Mouse (Mus musculus): ENCODE measurements around the gene Gm20388. TPM values are rescaled to one million over a fixed set of nuclear protein-coding genes. Genes with fewer than 3 reads are reported as not detected.
A peak's percentile ranks its signal among the peaks of the same experiment; 100 is the strongest.

Gene Gm20388
- polyA plus RNA-seq, 1 experiment from 2014 or later, result not detected

DNA sequence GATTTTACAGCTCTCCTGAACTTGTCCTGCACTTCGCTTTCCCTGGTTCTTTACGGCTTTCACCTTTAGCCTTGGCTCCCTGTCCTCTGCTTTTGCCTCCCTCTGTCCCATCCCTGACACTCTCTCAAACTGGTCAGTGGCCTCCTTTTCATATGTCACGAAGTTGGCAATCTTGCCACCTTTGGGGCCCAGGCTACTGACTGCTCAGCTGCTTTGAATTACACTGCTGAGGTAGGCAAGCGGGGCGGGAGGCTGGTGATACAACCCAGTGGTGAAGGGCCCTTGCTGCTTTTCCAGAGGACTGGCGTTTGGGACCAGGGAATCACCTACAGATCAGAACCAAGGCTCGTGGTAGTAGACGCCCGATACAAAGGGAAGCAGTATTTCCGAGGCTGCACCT, 3465.1 kb downstream of the Gm20388 start:
- H3K4me1 ChIP-seq (replicated peaks), result peaks cover 33% of the 10 kb centered on the region
- H3K27ac ChIP-seq, result no peak overlapping the region
- DNase-seq (no peak), ATAC-seq (ENCODE audit: low read depth) (no peak)
- H3K9me3 ChIP-seq (replicated peaks), result no peaks in the 10 kb centered on the region
- peaks cover 24% of the 10 kb centered on the region for H3K36me3 ChIP-seq
- H3K4me2 ChIP-seq, result no peak overlapping the region
- H3K9ac ChIP-seq, result 0 out of 2 replicates have a peak overlapping the region, but pooled peaks have one; percentile 91
- WGBS (ENCODE audit: insufficient replicate concordance), result 85% methylated on average over 10 of the region's 10 CpGs
- no peaks in the 10 kb centered on the region for H3K27me3 ChIP-seq
- H3K4me3 ChIP-seq (replicated peaks), result no peak overlapping the region

DNA sequence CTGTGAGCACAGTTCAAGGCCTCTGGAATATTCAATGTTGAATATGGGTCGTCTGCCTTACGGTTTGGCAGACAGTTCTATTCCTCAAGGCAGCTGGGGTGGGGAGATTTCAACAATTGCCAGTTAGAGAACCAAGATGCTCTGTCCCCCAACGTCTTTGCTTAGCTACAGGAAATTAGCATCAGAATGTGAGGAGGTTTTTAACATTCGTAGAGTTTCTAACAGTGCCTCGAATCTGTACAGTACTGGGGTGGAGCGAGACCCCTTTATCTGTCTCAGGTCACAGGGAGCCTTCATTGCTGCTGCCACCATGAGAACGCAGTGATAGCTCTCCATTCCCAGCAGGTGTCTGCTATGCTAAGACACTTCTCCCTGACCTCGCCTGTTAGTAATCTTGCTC, 3465.5 kb downstream of the Gm20388 start:
- WGBS (ENCODE audit: insufficient replicate concordance), result 70% methylated on average over 8 of the region's 8 CpGs
- H3K9me3 ChIP-seq (replicated peaks), result no peaks in the 10 kb centered on the region
- DNase-seq, result no peak
- no peak overlapping the region for H3K27ac ChIP-seq
- peaks cover 33% of the 10 kb centered on the region for H3K4me1 ChIP-seq (replicated peaks)
- H3K4me2 ChIP-seq, result no peak overlapping the region
- H3K36me3 ChIP-seq, result peaks cover 28% of the 10 kb centered on the region
- H3K4me3 ChIP-seq (replicated peaks), result no peak overlapping the region
- no peak for ATAC-seq (ENCODE audit: low read depth)
- no peak overlapping the region for H3K9ac ChIP-seq
- no peaks in the 10 kb centered on the region for H3K27me3 ChIP-seq

DNA sequence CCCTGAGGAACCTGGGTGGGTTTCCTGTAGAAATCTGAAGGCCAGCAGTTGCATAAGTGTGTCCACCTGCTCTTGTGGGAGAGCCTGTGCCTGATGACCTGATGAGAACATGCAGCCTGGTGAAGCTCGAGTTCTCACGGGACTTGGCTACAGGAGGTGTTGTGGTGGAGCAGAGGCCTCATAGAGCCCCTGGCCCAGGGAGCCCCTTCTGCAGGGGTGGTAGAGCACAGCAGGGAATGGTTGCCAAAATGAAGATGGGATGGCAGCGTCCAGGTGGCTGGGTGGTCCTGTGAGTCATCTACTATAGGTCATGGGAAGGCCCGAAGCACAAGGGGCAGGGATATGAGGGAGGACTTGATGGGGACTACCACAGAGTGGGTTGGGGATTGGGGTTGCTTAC, 3471.1 kb downstream of the Gm20388 start:
- Histone ChIP-seq H3K9me3 (replicated peaks) (no peaks in the 10 kb centered on the region), H3K4me2 (no peak overlapping the region), H3K36me3 (peaks cover 71% of the 10 kb centered on the region), H3K4me1 (replicated peaks) (no peaks in the 10 kb centered on the region), H3K27me3 (no peaks in the 10 kb centered on the region), H3K9ac (no peak overlapping the region), H3K4me3 (replicated peaks) (no peak overlapping the region), H3K27ac (no peak overlapping the region)
- ATAC-seq (ENCODE audit: low read depth) (no peak), DNase-seq (no peak)
- 82% methylated on average over 4 of the region's 4 CpGs for WGBS (ENCODE audit: insufficient replicate concordance)

DNA sequence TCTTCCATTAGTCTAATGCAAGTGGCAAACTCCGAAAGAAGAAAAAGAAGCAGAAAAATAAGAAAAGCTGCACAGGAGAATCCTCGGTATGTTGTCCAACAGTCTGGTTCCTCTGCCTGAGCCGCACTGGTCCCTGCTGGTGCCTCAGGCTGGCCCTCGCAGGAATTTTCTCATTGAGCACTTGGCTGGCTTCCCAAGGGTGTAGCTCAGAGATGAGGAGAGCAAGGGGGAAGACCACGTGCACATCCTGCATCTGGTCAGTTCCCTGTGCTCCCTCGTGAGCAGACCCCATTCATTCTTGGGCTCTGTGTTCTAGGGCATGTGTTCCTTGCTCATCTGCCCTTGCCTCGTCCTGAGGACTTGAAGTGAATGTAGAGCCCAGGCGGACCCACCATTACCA, 3471.9 kb downstream of the Gm20388 start:
- Histone ChIP-seq H3K27me3 (no peaks in the 10 kb centered on the region), H3K9ac (no peak overlapping the region), H3K36me3 (peaks cover 79% of the 10 kb centered on the region), H3K4me2 (no peak overlapping the region), H3K9me3 (replicated peaks) (no peaks in the 10 kb centered on the region), H3K4me3 (replicated peaks) (no peak overlapping the region), H3K27ac (no peak overlapping the region), H3K4me1 (replicated peaks) (no peaks in the 10 kb centered on the region)
- ATAC-seq (ENCODE audit: low read depth) (no peak), DNase-seq (no peak)
- 85% methylated on average over 8 of the region's 8 CpGs for WGBS (ENCODE audit: insufficient replicate concordance)

DNA sequence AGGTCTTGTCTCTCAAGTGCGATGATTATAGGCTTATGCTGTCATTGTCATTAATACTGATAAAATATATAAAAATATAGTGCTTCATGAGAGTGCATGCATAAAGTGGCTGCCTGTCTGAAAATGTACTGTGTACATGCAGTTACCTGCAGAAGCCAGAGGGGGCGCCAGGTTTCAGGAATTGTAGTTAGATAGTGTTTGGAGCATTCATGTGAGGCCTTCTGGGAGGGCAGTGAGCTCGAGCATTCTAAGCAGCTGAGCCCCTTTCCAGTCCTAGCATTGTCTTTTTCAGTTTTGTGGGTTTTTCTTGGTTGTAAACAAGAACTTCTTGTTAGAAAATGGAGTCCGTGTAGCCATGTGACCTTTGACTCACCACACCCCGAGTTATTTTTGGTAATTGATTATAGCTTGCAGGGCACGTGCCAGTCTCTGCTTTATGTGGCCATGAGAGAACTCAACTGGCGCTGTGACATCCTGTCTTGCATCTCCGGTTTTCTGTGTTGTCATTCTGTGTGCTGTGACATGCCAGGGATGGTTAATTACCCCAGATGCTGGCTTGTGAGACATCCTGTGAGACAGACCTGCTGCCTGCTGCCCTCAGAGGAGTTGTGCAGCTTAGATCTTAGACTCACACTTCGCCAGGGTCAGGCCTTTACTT, 3474.4 kb downstream of the Gm20388 start:
- H3K9ac ChIP-seq, result no peak overlapping the region
- no peak overlapping the region for H3K4me3 ChIP-seq (replicated peaks)
- no peaks in the 10 kb centered on the region for H3K27me3 ChIP-seq
- WGBS (ENCODE audit: insufficient replicate concordance), result 62% methylated on average over 9 of the region's 9 CpGs
- H3K9me3 ChIP-seq (replicated peaks), result no peaks in the 10 kb centered on the region
- no peak overlapping the region for H3K4me2 ChIP-seq
- DNase-seq (no peak), ATAC-seq (ENCODE audit: low read depth) (no peak)
- H3K4me1 ChIP-seq (replicated peaks), result no peaks in the 10 kb centered on the region
- H3K27ac ChIP-seq, result no peak overlapping the region
- H3K36me3 ChIP-seq, result peaks cover 94% of the 10 kb centered on the region

DNA sequence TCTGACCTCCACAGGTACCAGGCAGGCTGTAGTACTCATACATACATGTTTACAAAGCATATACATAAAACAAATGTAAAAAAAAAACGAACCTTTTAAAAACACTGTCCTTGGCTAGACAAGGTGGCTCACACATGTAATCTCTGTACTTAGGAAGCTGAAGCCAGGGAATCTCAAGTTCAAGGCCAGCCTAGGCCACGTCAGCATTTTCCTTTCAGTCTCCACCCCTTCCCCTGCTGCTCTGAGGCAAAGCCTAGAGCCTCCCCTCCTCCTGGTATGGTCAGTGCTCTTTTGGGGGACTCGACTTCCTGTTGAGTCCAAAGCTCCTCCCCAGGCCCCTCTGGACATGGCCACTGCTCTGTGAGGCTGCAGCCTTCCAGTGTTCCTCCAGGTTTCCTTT, 3476.4 kb downstream of the Gm20388 start:
- no peak overlapping the region for H3K4me2 ChIP-seq
- peaks cover 99% of the 10 kb centered on the region for H3K36me3 ChIP-seq
- no peak overlapping the region for H3K9ac ChIP-seq
- WGBS (ENCODE audit: insufficient replicate concordance), result 63% methylated on average over 3 of the region's 3 CpGs
- no peaks in the 10 kb centered on the region for H3K4me1 ChIP-seq (replicated peaks)
- H3K9me3 ChIP-seq (replicated peaks), result no peaks in the 10 kb centered on the region
- DNase-seq, result no peak
- no peak for ATAC-seq (ENCODE audit: low read depth)
- no peaks in the 10 kb centered on the region for H3K27me3 ChIP-seq
- no peak overlapping the region for H3K27ac ChIP-seq
- H3K4me3 ChIP-seq (replicated peaks), result no peak overlapping the region

DNA sequence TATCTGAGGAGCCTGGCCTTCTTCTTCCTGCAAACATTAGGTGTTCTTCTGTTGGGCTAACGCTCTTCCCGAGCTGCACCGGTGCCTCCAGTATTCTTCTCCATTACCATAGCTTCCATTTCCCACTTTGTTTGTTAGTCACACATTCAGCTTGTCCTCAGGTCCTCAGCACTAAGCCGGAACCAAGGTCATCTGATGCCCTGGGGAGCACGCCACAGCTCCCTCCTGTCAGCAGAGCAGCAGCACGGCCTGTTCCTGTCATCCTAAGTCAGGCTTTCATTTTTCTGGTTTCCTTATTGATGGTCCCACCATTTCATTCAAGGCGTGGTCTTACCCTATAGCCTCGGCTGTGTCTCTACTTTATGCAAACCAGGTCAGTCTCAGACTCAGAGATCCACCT, 3477.2 kb downstream of the Gm20388 start:
- Histone ChIP-seq H3K36me3 (peaks cover 99% of the 10 kb centered on the region), H3K4me3 (replicated peaks) (no peak overlapping the region), H3K27ac (no peak overlapping the region), H3K27me3 (no peaks in the 10 kb centered on the region), H3K9me3 (replicated peaks) (no peaks in the 10 kb centered on the region), H3K9ac (no peak overlapping the region), H3K4me1 (replicated peaks) (no peaks in the 10 kb centered on the region), H3K4me2 (no peak overlapping the region)
- ATAC-seq (ENCODE audit: low read depth) (no peak), DNase-seq (no peak)
- WGBS (ENCODE audit: insufficient replicate concordance), result 82% methylated on average over 8 of the region's 8 CpGs

DNA sequence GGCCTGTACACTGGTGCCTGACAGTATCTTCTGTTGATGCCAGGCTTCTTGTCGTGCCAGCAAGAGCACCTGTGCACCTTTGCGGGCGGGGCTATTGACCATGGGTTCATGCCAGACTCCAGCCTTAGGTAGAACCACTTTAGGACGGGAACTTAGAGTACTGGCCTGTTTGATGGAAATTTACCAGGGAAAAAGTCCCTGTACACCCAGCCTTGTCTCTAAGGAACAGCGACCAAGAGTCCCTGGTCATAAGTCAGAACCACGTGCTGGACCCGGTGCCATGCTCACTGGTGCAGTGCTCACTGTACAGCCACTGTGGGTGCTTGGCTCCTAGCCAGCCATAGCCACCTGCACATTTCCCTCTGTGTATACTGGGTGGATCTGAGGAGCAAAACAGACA, 3478.4 kb downstream of the Gm20388 start:
- Histone ChIP-seq H3K27me3 (no peaks in the 10 kb centered on the region), H3K9me3 (replicated peaks) (no peaks in the 10 kb centered on the region), H3K4me1 (replicated peaks) (no peaks in the 10 kb centered on the region), H3K9ac (no peak overlapping the region), H3K4me2 (no peak overlapping the region), H3K27ac (no peak overlapping the region), H3K36me3 (peaks cover 99% of the 10 kb centered on the region), H3K4me3 (replicated peaks) (no peak overlapping the region)
- no peak for ATAC-seq (ENCODE audit: low read depth)
- no peak for DNase-seq
- 84% methylated on average over 7 of the region's 7 CpGs for WGBS (ENCODE audit: insufficient replicate concordance)

DNA sequence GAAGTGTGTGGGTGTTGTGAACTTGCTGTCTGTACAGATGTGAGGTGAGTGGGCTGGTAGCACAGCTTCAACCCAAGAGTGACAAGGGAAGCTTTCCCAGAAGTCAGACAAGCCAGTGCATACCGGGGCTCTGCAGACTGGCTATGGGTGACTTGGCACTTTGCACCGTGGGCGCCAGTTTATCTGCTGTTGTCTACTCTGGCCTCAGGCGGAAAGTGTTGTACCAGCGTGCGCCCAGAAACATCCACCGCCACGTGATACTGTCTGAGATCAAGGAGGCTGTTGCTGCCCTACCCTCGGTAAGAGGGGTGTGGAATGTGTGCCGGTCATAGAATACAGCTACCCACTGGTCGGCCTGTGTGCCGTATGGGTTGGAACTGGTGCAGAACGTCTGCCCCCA, 3487.7 kb downstream of the Gm20388 start:
- no peak overlapping the region for H3K4me3 ChIP-seq (replicated peaks)
- 76% methylated on average over 13 of the region's 13 CpGs for WGBS (ENCODE audit: insufficient replicate concordance)
- no peak overlapping the region for H3K4me2 ChIP-seq
- no peak overlapping the region for H3K9ac ChIP-seq
- H3K27me3 ChIP-seq, result no peaks in the 10 kb centered on the region
- H3K27ac ChIP-seq, result no peak overlapping the region; the same call in 1 of the 2 replicates
- H3K4me1 ChIP-seq (replicated peaks), result peaks cover 7% of the 10 kb centered on the region
- H3K36me3 ChIP-seq, result peaks cover 92% of the 10 kb centered on the region
- no peaks in the 10 kb centered on the region for H3K9me3 ChIP-seq (replicated peaks)
- ATAC-seq (ENCODE audit: low read depth) (peak; percentile 12; the same call in 1 of the 2 replicates), DNase-seq (no peak)

DNA sequence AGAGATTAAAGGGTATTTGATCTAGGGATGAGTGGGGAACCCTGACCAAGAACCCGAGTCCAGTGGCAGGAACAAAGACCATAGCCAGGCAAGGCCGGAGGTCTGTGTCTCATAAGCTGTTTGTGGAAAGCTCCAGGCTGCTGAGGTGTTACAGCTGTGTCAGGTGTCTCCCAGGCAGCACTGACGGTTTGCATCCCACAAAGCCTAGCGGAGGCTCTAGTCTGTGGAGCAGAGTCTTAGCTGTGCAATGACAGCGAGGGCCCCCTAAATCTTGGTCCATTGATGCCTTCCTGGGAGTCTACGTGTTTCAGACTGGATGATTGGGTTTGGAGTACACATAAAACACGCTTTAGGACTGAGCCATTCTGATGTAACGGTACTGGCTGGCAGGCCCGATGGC, 3491.3 kb downstream of the Gm20388 start:
- Histone ChIP-seq H3K36me3 (peaks cover 55% of the 10 kb centered on the region), H3K4me1 (replicated peaks) (peaks cover 21% of the 10 kb centered on the region), H3K27me3 (no peaks in the 10 kb centered on the region), H3K9ac (no peak overlapping the region), H3K9me3 (replicated peaks) (no peaks in the 10 kb centered on the region), H3K27ac (no peak overlapping the region), H3K4me2 (no peak overlapping the region), H3K4me3 (replicated peaks) (no peak overlapping the region)
- DNase-seq, result no peak
- ATAC-seq (ENCODE audit: low read depth), result no peak
- 82% methylated on average over 9 of the region's 9 CpGs for WGBS (ENCODE audit: insufficient replicate concordance)

DNA sequence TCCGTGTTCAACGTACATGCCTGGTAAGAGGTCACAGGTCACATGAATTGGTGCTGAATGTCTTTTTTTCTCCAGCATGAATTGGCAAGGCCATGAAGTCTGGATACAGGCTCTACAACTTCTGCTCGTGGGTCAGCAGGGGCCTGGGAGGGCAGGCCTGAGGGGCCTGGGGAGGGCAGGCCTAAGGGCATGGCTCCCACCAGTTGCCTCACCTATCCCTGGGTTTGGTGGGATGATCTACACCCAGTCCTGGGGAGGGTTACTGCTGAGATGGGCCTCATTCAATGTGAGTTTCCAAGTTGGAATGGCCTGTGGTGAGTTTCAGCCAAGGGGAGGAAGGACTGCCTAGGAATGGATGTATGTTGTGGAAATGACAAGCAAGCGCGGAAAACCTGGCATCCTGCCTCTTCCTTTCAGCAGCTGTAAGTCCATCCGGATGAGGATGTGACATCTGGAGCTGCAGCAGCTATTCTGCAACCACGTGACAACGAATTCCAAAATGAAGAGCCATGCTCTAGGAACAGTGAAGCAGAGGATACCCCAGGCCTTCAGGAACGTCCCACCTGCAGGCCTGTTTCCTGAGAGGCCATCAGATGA, 3492.2 kb downstream of the Gm20388 start:
- Histone ChIP-seq H3K9me3 (replicated peaks) (no peaks in the 10 kb centered on the region), H3K4me1 (replicated peaks) (peaks cover 23% of the 10 kb centered on the region), H3K27me3 (peaks cover 8% of the 10 kb centered on the region; the same call in 1 of the 2 replicates), H3K27ac (no peak overlapping the region), H3K4me2 (no peak overlapping the region), H3K4me3 (replicated peaks) (no peak overlapping the region), H3K36me3 (peaks cover 46% of the 10 kb centered on the region), H3K9ac (no peak overlapping the region)
- 83% methylated on average over 9 of the region's 9 CpGs for WGBS (ENCODE audit: insufficient replicate concordance)
- DNase-seq (no peak), ATAC-seq (ENCODE audit: low read depth) (no peak)

DNA sequence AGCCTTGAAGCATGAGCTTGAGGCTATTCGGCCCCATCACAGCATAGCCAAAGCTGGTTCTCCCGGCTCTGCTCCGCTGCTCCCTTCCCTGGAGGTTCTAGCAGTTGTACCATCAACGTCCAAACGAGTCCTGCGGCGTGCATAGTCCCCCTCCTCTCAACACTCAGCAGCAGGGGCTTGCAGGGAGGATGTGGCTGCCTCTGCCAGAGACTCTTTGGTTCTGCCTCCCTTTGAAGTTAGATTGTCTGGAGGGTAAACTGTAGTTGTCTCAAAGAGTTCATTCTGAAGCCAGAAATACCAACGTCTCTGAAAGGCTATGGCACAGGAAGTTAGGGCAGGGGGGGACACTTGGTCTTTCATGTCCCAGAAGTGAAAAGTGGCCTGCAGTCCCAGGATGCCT, 3493.9 kb downstream of the Gm20388 start:
- Histone ChIP-seq H3K9ac (no peak overlapping the region), H3K4me2 (no peak overlapping the region), H3K36me3 (peaks cover 29% of the 10 kb centered on the region), H3K4me3 (replicated peaks) (no peak overlapping the region), H3K27ac (no peak overlapping the region), H3K4me1 (replicated peaks) (peaks cover 40% of the 10 kb centered on the region), H3K9me3 (replicated peaks) (no peaks in the 10 kb centered on the region), H3K27me3 (peaks cover 21% of the 10 kb centered on the region)
- 54% methylated on average over 8 of the region's 8 CpGs for WGBS (ENCODE audit: insufficient replicate concordance)
- no peak for ATAC-seq (ENCODE audit: low read depth)
- no peak for DNase-seq

All from liver, embryonic 13.5 days (tissue).